Mouse (Mus musculus): ENCODE measurements around the gene Ccr7. TPM values are rescaled to one million over a fixed set of nuclear protein-coding genes. Genes with fewer than 3 reads are reported as not detected.

The Ccr7 gene
- total and polyA plus RNA-seq, 3 experiments, result 203 to 306 (median 241) TPM

DNA sequence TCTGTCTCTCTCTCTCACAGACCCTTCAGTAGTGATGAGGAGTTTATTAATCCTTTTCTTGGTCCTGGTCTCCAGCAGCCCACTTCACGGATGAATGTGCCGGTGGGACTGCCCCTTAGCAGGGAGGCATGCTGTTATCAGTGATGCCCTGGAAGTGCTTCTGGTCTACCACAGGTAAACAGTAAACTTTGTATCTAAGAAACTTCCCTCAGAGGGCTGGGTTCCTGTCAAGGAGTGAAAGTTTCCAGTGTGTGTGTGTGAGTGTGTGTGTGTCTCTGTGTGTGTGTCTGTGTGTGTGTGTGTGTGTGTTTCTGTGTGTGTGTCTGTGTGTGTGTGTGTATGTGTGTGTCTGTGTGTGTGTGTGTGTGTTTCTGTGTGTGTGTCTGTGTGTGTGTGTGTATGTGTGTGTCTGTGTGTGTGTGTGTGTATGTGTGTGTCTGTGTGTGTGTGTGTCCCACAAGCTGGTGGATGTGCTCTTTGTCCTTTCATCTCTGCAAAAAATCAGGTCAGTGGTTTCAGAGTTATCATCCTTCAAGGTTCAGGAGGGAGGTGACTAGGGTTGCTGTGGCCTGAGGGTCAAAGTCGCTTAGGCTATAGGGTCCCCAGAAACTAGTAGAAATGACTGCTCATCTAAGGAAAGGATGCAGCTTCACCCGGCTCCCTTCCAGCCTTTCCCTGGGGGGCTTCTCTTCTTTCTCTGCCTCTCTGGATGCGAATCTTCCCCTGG is 24.0 kb downstream of the Ccr7 start:
- no peak overlapping the region; the same call in 1 of the 2 replicates for H3K9ac ChIP-seq (ENCODE audit: insufficient read depth, low read depth)
- peak overlapping the region; percentile 74; the same call in 1 of the 2 replicates for H3K27ac ChIP-seq (ENCODE audit: insufficient read depth, low read depth)
- H3K4me2 ChIP-seq (ENCODE audit: insufficient read depth, low read depth, poor library complexity, severe bottlenecking), result peak overlapping the region; percentile 75; the same call in 1 of the 2 replicates
- H3K4me1 ChIP-seq (ENCODE audit: control insufficient read depth in 1 of 2, insufficient read depth in 2 of 2), result peaks cover 41 to 94% of the 10 kb centered on the region in 2 experiments
- peak overlapping the region in 1 of 3 experiments; percentile 29 for H3K4me3 ChIP-seq (replicated peaks in 1 of 3; ENCODE audit: low read depth in 2 of 3, low read length in 2 of 3, poor library complexity in 1 of 3)
- H3K9me3 ChIP-seq (replicated peaks; ENCODE audit: low read length), result no peaks in the 10 kb centered on the region
- H3K27me3 ChIP-seq (replicated peaks), result no peaks in the 10 kb centered on the region
- dilution Hi-C loops (cut with MboI; ENCODE audit: extremely low pct_ligation_motif_present, extremely low pct_unique_long_range_greater_than_20kb, low sequenced_read_pairs) (no loop called here), in situ Hi-C loops (cut with MboI; ENCODE audit: low pct_ligation_motif_present, low pct_unique_long_range_greater_than_20kb, low sequenced_read_pairs) (loop anchor here (5.0 kb wide), 1 partner anchor 89 kb away; the partner anchor contains the start of gene Igfbp4)
- H3K36me3 ChIP-seq (replicated peaks in 1 of 2; ENCODE audit: control insufficient read depth in 1 of 2, insufficient read depth in 1 of 2, low read length in 1 of 2), result no peaks in the 10 kb centered on the region
- DNase-seq (ENCODE audit: extremely low read depth), result no peak
- H3K79me2 ChIP-seq (replicated peaks; ENCODE audit: control insufficient read depth, extremely low read depth, insufficient read depth, poor library complexity, severe bottlenecking), result no peaks in the 10 kb centered on the region
- no peak for TF ChIP-seq USF1 (IDR thresholded peaks at IDR 0.05; ENCODE audit: low read depth, low read length)
- no peak for TF ChIP-seq MYC (IDR thresholded peaks at IDR 0.05; ENCODE audit: low read depth, low read length)
- no peak for TF ChIP-seq ZNF384 (IDR thresholded peaks at IDR 0.05; ENCODE audit: low read depth, low read length)
- peak; percentile 68 for TF ChIP-seq BHLHE40 (IDR thresholded peaks at IDR 0.05; ENCODE audit: low read depth, low read length)
- no peak for TF ChIP-seq ZMIZ1 (IDR thresholded peaks at IDR 0.05; ENCODE audit: low read depth, low read length)
- no peak for TF ChIP-seq POLR2A (IDR thresholded peaks at IDR 0.05; ENCODE audit: low read depth, low read length)
- no peak for TF ChIP-seq JUND (conservative IDR thresholded peaks at IDR 0.05; ENCODE audit: low read depth, low read length)
- TF ChIP-seq RCOR1 (conservative IDR thresholded peaks at IDR 0.05; ENCODE audit: low read depth, low read length), result 0 out of 2 replicates have a peak, but pooled peaks have one; percentile 49
- TF ChIP-seq ZC3H11A (IDR thresholded peaks at IDR 0.05; ENCODE audit: low read depth, low read length), result no peak
- TF ChIP-seq ETS1 (conservative IDR thresholded peaks at IDR 0.05; ENCODE audit: low read depth, low read length), result peak; percentile 42
- TF ChIP-seq MXI1 (IDR thresholded peaks at IDR 0.05; ENCODE audit: low read depth, low read length), result no peak
- no peak for TF ChIP-seq CTCF (conservative IDR thresholded peaks at IDR 0.05 in 1 of 2, IDR thresholded peaks at IDR 0.05 in 1 of 2; ENCODE audit: low read depth in 2 of 2, low read length in 2 of 2)
- no peak for TF ChIP-seq NELFE (IDR thresholded peaks at IDR 0.05; ENCODE audit: low read depth, low read length)
- no peak for TF ChIP-seq MAZ (IDR thresholded peaks at IDR 0.05; ENCODE audit: low read depth, low read length)
- no peak for TF ChIP-seq JUN (IDR thresholded peaks at IDR 0.05; ENCODE audit: insufficient read depth, low read depth, low read length)
- TF ChIP-seq CHD2 (IDR thresholded peaks at IDR 0.05; ENCODE audit: low read length), result no peak
- no peak for TF ChIP-seq CHD1 (IDR thresholded peaks at IDR 0.05; ENCODE audit: low read depth, low read length)
- no peak for TF ChIP-seq GABPA (IDR thresholded peaks at IDR 0.05; ENCODE audit: insufficient replicate concordance, low read depth, low read length)
- no peak for TF ChIP-seq ZKSCAN1 (IDR thresholded peaks at IDR 0.05; ENCODE audit: borderline replicate concordance, low read depth, low read length)
- no peak for TF ChIP-seq E2F4 (IDR thresholded peaks at IDR 0.05; ENCODE audit: insufficient replicate concordance, low read depth, low read length)
- TF ChIP-seq PAX5 (IDR thresholded peaks at IDR 0.05; ENCODE audit: low read length), result no peak
- peak; percentile 44; the same call in 1 of the 2 replicates for TF ChIP-seq EP300 (IDR thresholded peaks at IDR 0.05; ENCODE audit: low read length)
- no peak for TF ChIP-seq TBP (conservative IDR thresholded peaks at IDR 0.05; ENCODE audit: low read depth, low read length)
- peak; percentile 7; the same call in 1 of the 2 replicates for TF ChIP-seq SIN3A (IDR thresholded peaks at IDR 0.05; ENCODE audit: low read length)
- no peak for TF ChIP-seq POLR2AphosphoS2 (IDR thresholded peaks at IDR 0.05; ENCODE audit: low read depth, low read length)
- TF ChIP-seq USF2 (conservative IDR thresholded peaks at IDR 0.05; ENCODE audit: low read depth, low read length), result no peak
- peak; percentile 61; the same call in 1 of the 2 replicates for TF ChIP-seq MEF2A (IDR thresholded peaks at IDR 0.05; ENCODE audit: borderline replicate concordance, low read depth, low read length)
- peak; percentile 73; the same call in 1 of the 2 replicates for TF ChIP-seq IRF4 (IDR thresholded peaks at IDR 0.05; ENCODE audit: low read depth, low read length)
- no peak for TF ChIP-seq MAX (IDR thresholded peaks at IDR 0.05; ENCODE audit: low read length)
- TF ChIP-seq KAT2A (IDR thresholded peaks at IDR 0.05; ENCODE audit: insufficient replicate concordance, low read length), result no peak
- TF ChIP-seq NRF1 (IDR thresholded peaks at IDR 0.05; ENCODE audit: low read depth, low read length), result no peak
- TF ChIP-seq UBTF (IDR thresholded peaks at IDR 0.05; ENCODE audit: low read depth, low read length), result no peak
- TF ChIP-seq TCF12 (IDR thresholded peaks at IDR 0.05; ENCODE audit: low read depth, low read length), result peak; percentile 49; the same call in 1 of the 2 replicates
- TF ChIP-seq RAD21 (IDR thresholded peaks at IDR 0.05; ENCODE audit: low read depth, low read length), result no peak
- peak; percentile 32 for TF ChIP-seq HCFC1 (IDR thresholded peaks at IDR 0.05; ENCODE audit: low read depth, low read length)
